Mouse (Mus musculus): Measurements from ENCODE around the gene Ppp2r5c. TPM values are rescaled to one million over a fixed set of nuclear protein-coding genes. Genes with fewer than 3 reads are reported as not detected.
A peak's percentile ranks its signal among the peaks of the same experiment; 100 is the strongest.

Ppp2r5c gene
- polyA plus RNA-seq, 1 experiment = 22.8 TPM

DNA sequence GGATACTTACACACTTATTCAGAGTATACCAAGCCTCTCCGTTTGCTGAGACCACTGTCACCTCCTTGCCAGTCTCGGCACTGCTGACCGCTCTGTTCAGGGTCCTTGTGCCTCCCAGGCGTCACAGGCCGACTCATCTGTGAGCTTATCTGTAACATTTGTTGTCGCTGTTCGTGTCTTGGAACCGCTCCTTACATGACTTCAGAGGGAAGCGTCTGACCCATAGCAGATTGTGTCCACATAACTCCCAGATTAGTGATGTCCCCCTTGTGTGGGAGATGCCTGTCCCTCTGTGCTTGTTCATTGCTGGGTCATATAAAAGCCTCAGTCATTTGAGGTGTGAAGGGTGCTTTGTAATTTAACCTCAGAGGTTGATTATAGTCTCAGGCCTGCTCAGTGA is 29.6 kb downstream of the Ppp2r5c start:
- Histone ChIP-seq H3K27me3 (ENCODE audit: control insufficient read depth, insufficient read depth, low read length) (no peaks in the 10 kb centered on the region), H3K36me3 (ENCODE audit: control insufficient read depth, insufficient read depth, low read length) (no peaks in the 10 kb centered on the region), H3K27ac (ENCODE audit: insufficient read depth, low read length) (no peak overlapping the region), H3K4me3 (ENCODE audit: extremely low read depth, insufficient read depth, insufficient read length) (no peak overlapping the region), H3K4me1 (ENCODE audit: control insufficient read depth, insufficient read depth, insufficient read length) (no peaks in the 10 kb centered on the region)
- WGBS = 91% methylated on average over 9 of the region's 9 CpGs
- DNase-seq (ENCODE audit: low read depth in 1 of 2, low spot score in 2 of 2) = no peak
- TF ChIP-seq POLR2A (IDR thresholded peaks at IDR 0.05; ENCODE audit: low read depth, low read length) = no peak
- TF ChIP-seq CTCF (IDR thresholded peaks at IDR 0.05; ENCODE audit: extremely low read depth, insufficient read depth, insufficient read length, insufficient replicate concordance) = no peak

DNA sequence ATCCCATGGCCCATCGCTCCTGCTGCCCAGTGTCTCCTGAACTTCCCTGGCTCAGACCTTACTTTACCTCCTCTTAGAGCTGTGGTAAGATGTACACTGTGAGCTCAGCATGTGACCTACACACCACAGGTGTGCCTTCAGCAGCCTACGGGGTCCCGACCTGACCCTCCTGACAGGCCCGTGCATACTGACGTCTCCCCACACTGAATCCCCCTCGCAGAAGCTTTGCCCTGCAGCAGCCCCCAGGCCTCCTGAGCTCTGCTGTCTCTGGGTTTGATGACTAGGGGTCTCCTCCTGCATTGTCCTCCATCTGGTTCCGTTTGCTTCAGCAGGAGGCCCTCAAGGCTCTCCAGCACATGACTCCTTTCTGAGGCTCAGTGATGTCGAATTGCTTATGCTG is 31.0 kb downstream of the Ppp2r5c start:
- no peak overlapping the region for H3K27ac ChIP-seq (ENCODE audit: insufficient read depth, low read length)
- H3K4me3 ChIP-seq (ENCODE audit: extremely low read depth, insufficient read depth, insufficient read length) = no peak overlapping the region
- no peak for DNase-seq (ENCODE audit: low read depth in 1 of 2, low spot score in 2 of 2)
- WGBS = 93% methylated on average over 8 of the region's 8 CpGs
- H3K36me3 ChIP-seq (ENCODE audit: control insufficient read depth, insufficient read depth, low read length) = no peaks in the 10 kb centered on the region
- H3K4me1 ChIP-seq (ENCODE audit: control insufficient read depth, insufficient read depth, insufficient read length) = no peaks in the 10 kb centered on the region
- TF ChIP-seq CTCF (IDR thresholded peaks at IDR 0.05; ENCODE audit: extremely low read depth, insufficient read depth, insufficient read length, insufficient replicate concordance) (no peak), POLR2A (IDR thresholded peaks at IDR 0.05; ENCODE audit: low read depth, low read length) (no peak)
- no peaks in the 10 kb centered on the region for H3K27me3 ChIP-seq (ENCODE audit: control insufficient read depth, insufficient read depth, low read length)

- TF ChIP-seq POLR2A (IDR thresholded peaks at IDR 0.05; ENCODE audit: low read depth, low read length) (no peak), CTCF (IDR thresholded peaks at IDR 0.05; ENCODE audit: extremely low read depth, insufficient read depth, insufficient read length, insufficient replicate concordance) (no peak)
- DNase-seq (ENCODE audit: low read depth in 1 of 2, low spot score in 2 of 2) = no peak
- no peak overlapping the region for H3K4me3 ChIP-seq (ENCODE audit: extremely low read depth, insufficient read depth, insufficient read length)
- H3K27ac ChIP-seq (ENCODE audit: insufficient read depth, low read length) = no peak overlapping the region; the same call in 1 of the 2 replicates
- H3K4me1 ChIP-seq (ENCODE audit: control insufficient read depth, insufficient read depth, insufficient read length) = no peaks in the 10 kb centered on the region
- H3K36me3 ChIP-seq (ENCODE audit: control insufficient read depth, insufficient read depth, low read length) = no peaks in the 10 kb centered on the region
- WGBS = 53% methylated on average over 9 of the region's 9 CpGs
- no peaks in the 10 kb centered on the region for H3K27me3 ChIP-seq (ENCODE audit: control insufficient read depth, insufficient read depth, low read length)
Measured at GRCm38 (mm10) chr12:110478601-110479008, 31.7 kb downstream of the Ppp2r5c start.

GRCm38 (mm10) chr12:110479268-110479667 is 32.3 kb downstream of the Ppp2r5c start:
- Histone ChIP-seq H3K4me1 (ENCODE audit: control insufficient read depth, insufficient read depth, insufficient read length) (no peaks in the 10 kb centered on the region), H3K4me3 (ENCODE audit: extremely low read depth, insufficient read depth, insufficient read length) (no peak overlapping the region), H3K27me3 (ENCODE audit: control insufficient read depth, insufficient read depth, low read length) (no peaks in the 10 kb centered on the region), H3K36me3 (ENCODE audit: control insufficient read depth, insufficient read depth, low read length) (no peaks in the 10 kb centered on the region), H3K27ac (ENCODE audit: insufficient read depth, low read length) (no peak overlapping the region)
- 93% methylated on average over 12 of the region's 12 CpGs for whole genome bisulfite sequencing
- TF ChIP-seq POLR2A (IDR thresholded peaks at IDR 0.05; ENCODE audit: low read depth, low read length) (no peak), CTCF (IDR thresholded peaks at IDR 0.05; ENCODE audit: extremely low read depth, insufficient read depth, insufficient read length, insufficient replicate concordance) (no peak)
- no peak for DNase-seq (ENCODE audit: low read depth in 1 of 2, low spot score in 2 of 2)

GRCm38 (mm10) chr12:110480701-110481100 is 33.8 kb downstream of the Ppp2r5c start:
- Histone ChIP-seq H3K4me3 (ENCODE audit: extremely low read depth, insufficient read depth, insufficient read length) (no peak overlapping the region), H3K36me3 (ENCODE audit: control insufficient read depth, insufficient read depth, low read length) (no peaks in the 10 kb centered on the region), H3K27me3 (ENCODE audit: control insufficient read depth, insufficient read depth, low read length) (no peaks in the 10 kb centered on the region), H3K4me1 (ENCODE audit: control insufficient read depth, insufficient read depth, insufficient read length) (no peaks in the 10 kb centered on the region; the same call in 1 of the 2 replicates), H3K27ac (ENCODE audit: insufficient read depth, low read length) (no peak overlapping the region)
- 84% methylated on average over 4 of the region's 4 CpGs for WGBS
- DNase-seq (ENCODE audit: low read depth in 1 of 2, low spot score in 2 of 2) = no peak
- TF ChIP-seq POLR2A (IDR thresholded peaks at IDR 0.05; ENCODE audit: low read depth, low read length) = no peak
- no peak for TF ChIP-seq CTCF (IDR thresholded peaks at IDR 0.05; ENCODE audit: extremely low read depth, insufficient read depth, insufficient read length, insufficient replicate concordance)

- Histone ChIP-seq H3K4me3 (ENCODE audit: extremely low read depth, insufficient read depth, insufficient read length) (no peak overlapping the region), H3K27ac (ENCODE audit: insufficient read depth, low read length) (no peak overlapping the region), H3K36me3 (ENCODE audit: control insufficient read depth, insufficient read depth, low read length) (no peaks in the 10 kb centered on the region), H3K4me1 (ENCODE audit: control insufficient read depth, insufficient read depth, insufficient read length) (peaks cover 4% of the 10 kb centered on the region; the same call in 1 of the 2 replicates), H3K27me3 (ENCODE audit: control insufficient read depth, insufficient read depth, low read length) (no peaks in the 10 kb centered on the region)
- no peak for DNase-seq (ENCODE audit: low read depth in 1 of 2, low spot score in 2 of 2)
- WGBS = 80% methylated on average over 6 of the region's 6 CpGs
- TF ChIP-seq POLR2A (IDR thresholded peaks at IDR 0.05; ENCODE audit: low read depth, low read length) (no peak), CTCF (IDR thresholded peaks at IDR 0.05; ENCODE audit: extremely low read depth, insufficient read depth, insufficient read length, insufficient replicate concordance) (no peak)
Measured at GRCm38 (mm10) chr12:110483761-110484160, 36.8 kb downstream of the Ppp2r5c start.

DNA sequence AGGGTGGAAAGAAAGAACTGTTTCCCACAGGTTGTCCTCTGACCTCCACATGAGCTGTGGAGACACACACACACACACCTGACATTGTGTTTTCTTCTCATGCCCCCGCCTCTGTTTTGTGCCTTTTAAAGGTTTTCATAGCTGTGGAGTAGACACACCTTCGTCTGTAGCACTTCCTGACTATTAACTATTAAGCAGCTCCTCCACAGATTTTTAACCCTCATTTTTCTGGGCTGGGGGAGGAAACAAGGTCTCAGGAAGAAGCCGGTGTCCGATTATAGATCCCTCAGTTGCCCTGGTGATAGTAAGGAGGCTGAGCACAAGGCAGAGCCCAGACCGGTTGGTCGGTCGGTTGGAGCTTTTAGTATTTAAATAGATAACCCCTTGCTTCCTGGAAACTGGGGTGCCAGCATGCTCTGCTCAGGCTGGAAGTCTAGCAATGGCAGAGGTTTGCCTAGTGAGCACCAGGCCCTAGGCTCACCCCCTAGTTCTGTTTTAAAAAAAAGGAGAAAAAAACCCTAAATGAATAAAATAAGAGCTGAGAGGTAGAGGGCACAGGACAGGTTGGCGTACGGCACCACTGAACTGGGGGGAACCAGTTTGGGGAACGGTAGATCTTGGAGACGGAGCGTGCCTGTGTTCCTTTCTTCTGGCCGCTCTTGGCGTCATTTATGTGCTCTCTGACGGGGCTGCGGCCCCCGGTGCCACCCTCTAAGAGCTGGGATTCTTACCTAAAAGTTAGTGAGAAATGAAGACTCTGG is 38.1 kb downstream of the Ppp2r5c start:
- H3K36me3 ChIP-seq (ENCODE audit: control insufficient read depth, insufficient read depth, low read length) = no peaks in the 10 kb centered on the region
- peaks cover 14% of the 10 kb centered on the region; the same call in 1 of the 2 replicates for H3K4me1 ChIP-seq (ENCODE audit: control insufficient read depth, insufficient read depth, insufficient read length)
- H3K27me3 ChIP-seq (ENCODE audit: control insufficient read depth, insufficient read depth, low read length) = no peaks in the 10 kb centered on the region
- WGBS = 2% methylated on average over 17 of the region's 17 CpGs
- DNase-seq (ENCODE audit: low read depth in 1 of 2, low spot score in 2 of 2) = peak in 1 of 2 experiments; percentile 20
- H3K4me3 ChIP-seq (ENCODE audit: extremely low read depth, insufficient read depth, insufficient read length) = peak overlapping the region; percentile 63
- no peak for TF ChIP-seq CTCF (IDR thresholded peaks at IDR 0.05; ENCODE audit: extremely low read depth, insufficient read depth, insufficient read length, insufficient replicate concordance)
- no peak for TF ChIP-seq POLR2A (IDR thresholded peaks at IDR 0.05; ENCODE audit: low read depth, low read length)
- peak overlapping the region; percentile 92 for H3K27ac ChIP-seq (ENCODE audit: insufficient read depth, low read length)

All from spleen, adult 2 months (tissue).